Mouse (Mus musculus) CD4-positive naive resting alpha-beta T cell, adult 57 days (primary cell): ENCODE results near the gene Lbx2. TPM values are rescaled to one million over a fixed set of nuclear protein-coding genes. Genes with fewer than 3 reads are reported as not detected.

Experiments used
- total RNA-seq: library from RNA; stranded (reverse); gene quantifications from one replicate; pipeline ENCODE4 v1.2.4, GENCODE M21; 2023

Gene Lbx2
- total RNA-seq, result not detected

DNA sequence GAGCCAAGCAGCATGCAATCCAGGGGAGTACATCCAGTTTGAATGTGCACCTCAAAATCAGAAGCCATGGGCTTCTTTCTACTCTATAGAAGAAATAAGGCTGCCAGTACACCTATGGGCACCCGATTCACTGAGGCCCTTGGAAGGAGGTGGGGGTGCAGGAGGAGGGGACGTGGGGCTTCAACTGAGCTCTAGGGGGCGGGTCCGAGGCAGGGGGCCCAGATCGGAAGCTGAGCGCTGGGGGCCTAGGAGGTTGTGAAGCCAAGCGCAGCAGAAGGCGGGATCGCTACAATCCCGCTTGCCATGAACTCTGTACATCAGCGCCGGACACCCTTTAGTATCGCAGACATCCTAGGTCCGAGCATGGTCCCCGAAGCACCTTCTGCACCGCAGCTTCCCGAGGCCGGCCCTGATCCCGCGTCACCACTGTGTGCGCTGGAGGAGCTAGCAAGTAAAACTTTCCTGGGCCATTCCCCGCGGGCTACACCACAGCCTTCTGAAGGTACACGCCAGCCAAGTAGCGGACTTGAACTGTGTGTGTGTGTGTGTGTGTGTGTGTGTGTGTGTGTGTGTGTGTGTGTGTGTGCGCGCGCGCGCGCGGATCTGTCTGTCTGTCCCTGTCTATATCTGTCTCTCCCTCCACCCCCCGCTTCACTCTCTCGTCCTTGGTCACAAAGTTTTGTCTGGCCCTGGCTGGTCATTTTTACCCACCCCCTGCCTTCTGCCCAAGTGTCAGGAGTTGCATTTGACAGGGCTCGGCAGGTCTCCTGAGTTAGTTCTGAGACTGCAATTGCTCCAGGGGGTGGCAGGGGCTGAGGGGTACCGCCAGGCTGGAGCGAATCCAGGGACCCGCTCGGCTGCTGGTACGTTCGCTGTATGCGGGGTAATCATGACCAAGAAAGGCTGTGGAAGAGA is at the start of gene Lbx2:
Lbx2 (plus strand) TSS at position 247 of the 915 bp plus-strand sequence.

GRCm38 (mm10) chr6:83054074-83054851 is 31.9 kb upstream of the Lbx2 start, which contains the start of gene Aup1:
Gene Aup1 (plus strand): TSS chr6:83054521.

DNA sequence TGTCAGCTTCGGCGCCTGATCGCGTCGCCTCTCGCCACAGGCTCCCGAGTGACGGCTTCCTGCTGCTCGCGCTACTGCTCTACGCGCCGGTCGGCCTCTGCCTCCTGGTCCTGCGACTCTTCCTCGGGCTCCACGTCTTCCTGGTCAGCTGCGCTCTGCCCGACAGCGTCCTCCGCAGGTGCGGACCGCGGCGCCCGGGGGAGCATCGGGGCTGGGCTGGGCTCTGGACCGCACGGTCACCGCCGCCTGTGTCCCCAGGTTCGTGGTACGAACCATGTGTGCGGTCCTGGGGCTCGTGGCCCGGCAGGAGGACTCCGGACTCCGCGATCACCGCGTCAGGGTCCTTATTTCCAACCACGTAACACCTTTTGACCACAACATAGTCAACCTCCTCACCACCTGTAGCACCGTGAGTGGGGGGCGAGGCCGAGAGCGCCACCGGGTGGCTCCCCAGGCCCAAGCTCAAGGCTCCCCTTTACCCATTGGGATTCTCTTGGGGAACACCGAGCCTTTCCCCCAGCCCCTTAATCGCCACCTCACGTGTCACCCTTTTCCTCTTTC is 31.2 kb upstream of the Lbx2 start, which contains the start of gene Htra2:
Htra2 (minus strand) TSS at position 403 of the 561 bp plus-strand sequence.

GRCm38 (mm10) chr6:83057790-83058189 is 28.4 kb upstream of the Lbx2 start, which contains the start of gene Dqx1:
Gene Dqx1 (plus strand): TSS chr6:83057844.

GRCm38 (mm10) chr6:83070247-83070310 is 16.1 kb upstream of the Lbx2 start, which contains the start of gene Tlx2:
Gene Tlx2 (minus strand): TSS chr6:83070293.

GRCm38 (mm10) chr6:83077630-83078323 is 8.4 kb upstream of the Lbx2 start, which contains the start of gene Pcgf1:
Gene Pcgf1 (plus strand): TSS chr6:83077869.

GRCm38 (mm10) chr6:83101316-83101687 is 15.1 kb downstream of the Lbx2 start, which contains the start of the genes Ccdc142 and Gm42688:
Gene Ccdc142 (plus strand): TSS chr6:83101601.
Gene Gm42688 (plus strand): TSS chr6:83101617.

GRCm38 (mm10) chr6:83108762-83109668 is 22.8 kb downstream of the Lbx2 start, which contains the start of gene Mrpl53:
Gene Mrpl53 (plus strand): TSS chr6:83109040.

DNA sequence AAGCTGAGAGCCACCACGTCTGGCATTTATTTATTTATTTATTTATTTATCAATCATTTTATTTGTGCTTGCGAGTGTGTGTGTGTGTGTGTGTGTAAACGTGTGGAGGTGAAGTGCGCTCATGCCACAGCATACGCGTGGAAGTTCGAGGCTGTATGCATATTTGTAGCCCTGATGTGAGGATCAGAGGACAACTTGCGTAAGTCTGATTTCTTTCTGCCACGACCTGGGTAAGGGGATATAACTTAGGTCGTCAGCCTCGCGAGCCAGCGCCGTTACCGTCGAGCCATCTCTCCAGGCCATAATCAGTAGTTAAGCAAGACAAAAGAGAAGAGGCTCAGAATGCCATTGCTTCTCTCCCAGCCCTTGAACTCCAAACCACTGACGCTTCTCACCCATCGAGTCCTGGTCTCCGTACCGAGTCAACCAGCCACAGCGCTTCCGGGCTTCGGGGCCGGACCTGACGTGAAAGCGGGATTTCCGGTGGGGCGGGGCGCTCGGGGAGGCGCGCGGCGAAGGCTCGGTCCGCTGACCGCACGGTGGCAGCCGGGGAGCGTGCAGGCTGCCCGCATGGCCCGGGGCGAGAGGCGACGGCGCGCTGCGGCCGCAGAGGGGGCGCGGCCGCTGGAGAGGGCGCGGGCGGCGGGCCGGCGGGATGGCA is 29.0 kb downstream of the Lbx2 start, which contains the start of gene Mogs:
Mogs (plus strand) TSS at position 486 of the 661 bp plus-strand sequence.

DNA sequence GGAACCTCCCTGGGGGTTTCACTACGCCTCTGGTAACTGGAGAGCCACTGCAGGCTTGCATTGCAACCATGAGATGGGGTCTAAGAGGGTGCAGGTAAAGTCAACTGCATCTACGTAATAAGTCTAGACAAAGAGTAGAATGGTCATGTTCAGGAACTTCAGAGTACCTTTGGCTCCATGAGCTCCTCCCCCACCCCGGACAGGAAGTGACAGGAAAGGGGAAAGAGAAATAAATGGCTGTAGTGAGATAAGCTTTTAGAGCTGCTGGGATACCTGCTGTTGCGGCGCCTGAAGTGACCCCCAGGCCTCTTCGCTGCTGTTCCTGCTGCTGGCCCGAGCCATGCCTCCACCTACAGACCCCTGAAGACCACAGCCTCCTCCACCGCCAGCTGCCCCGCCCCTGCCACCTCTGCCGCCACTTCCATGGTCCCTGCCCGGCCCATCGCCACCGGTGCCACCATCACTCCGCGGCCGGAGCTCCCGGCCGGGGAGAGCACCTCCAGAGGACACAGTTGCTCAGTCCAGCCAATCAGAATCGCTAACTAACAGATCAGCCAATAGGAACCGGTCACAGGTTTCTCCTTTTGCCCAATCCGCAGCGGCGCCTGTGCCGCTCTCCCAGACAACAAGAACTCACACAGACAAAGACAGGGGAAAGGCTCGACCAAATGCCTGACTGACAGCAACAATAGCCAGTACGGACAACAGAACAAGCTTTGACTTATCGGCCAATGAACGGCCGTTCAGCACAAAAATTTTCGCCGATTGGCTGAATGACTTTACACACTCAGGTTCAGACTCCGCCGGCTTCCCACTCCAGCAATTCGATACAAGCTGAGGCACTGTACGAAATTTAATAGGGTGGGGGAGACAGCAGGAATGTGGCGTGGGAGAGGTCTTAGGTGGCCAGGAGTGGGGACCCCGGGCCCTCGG is 35.0 kb downstream of the Lbx2 start, which contains the start of gene Wbp1:
Wbp1 (minus strand) TSS at position 630 of the 933 bp plus-strand sequence.

DNA sequence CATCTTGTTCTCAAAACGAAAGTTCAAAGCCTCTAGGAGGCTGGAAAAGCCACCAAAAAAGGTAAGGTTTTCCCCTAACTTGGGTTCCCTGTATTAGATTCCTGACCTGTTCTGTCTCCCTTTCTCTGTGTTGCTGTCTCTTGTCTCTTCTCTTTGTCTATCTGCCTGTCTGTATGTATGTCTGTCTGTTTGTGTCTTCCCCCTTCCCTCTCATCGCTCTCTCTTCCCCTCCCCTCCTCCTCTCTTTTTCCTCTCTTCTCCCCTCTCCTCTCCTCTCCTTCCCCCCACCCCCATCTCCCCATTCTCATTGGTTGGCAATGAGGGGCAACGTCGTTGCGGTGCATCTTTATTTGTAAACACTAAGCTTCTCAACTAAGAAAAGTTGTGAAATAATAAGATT is 39.2 kb downstream of the Lbx2 start, which contains the start of gene Ino80b:
Ino80b (minus strand) TSS at position 101 of the 400 bp plus-strand sequence.

GRCm38 (mm10) chr6:83134951-83135513 is 48.9 kb downstream of the Lbx2 start, which contains the start of gene Rtkn:
Gene Rtkn (plus strand): TSS chr6:83135463.

Other genes starting within 250 kb of the Lbx2 start
- gene Sema4f, start 146.6 kb upstream of the Lbx2 start, total RNA-seq, result 21.0 TPM
- not detected for gene M1ap, start 139.5 kb upstream of the Lbx2 start, total RNA-seq
- 15.5 TPM for gene Dok1, start 52.9 kb upstream of the Lbx2 start, total RNA-seq
- 1.2 TPM for gene Loxl3, start 52.2 kb upstream of the Lbx2 start, total RNA-seq
- gene Aup1, start 31.8 kb upstream of the Lbx2 start, total RNA-seq, result 383 TPM
- gene Htra2, start 31.1 kb upstream of the Lbx2 start, total RNA-seq, result 34.5 TPM
- 15.3 TPM for gene Dqx1, start 28.5 kb upstream of the Lbx2 start, total RNA-seq
- gene Tlx2, start 16.1 kb upstream of the Lbx2 start, total RNA-seq, result not detected
- 28.6 TPM for gene Pcgf1, start 8.5 kb upstream of the Lbx2 start, total RNA-seq
- 12.8 TPM for gene Ccdc142, start 15.2 kb downstream of the Lbx2 start, total RNA-seq
- 8.3 TPM for gene Gm42688, start 15.2 kb downstream of the Lbx2 start, total RNA-seq
- 28.2 TPM for gene Mrpl53, start 22.7 kb downstream of the Lbx2 start, total RNA-seq
- 34.1 TPM for gene Mogs, start 29.1 kb downstream of the Lbx2 start, total RNA-seq
- 41.6 TPM for gene Wbp1, start 35.2 kb downstream of the Lbx2 start, total RNA-seq
- gene Ino80b, start 39.1 kb downstream of the Lbx2 start, total RNA-seq, result 28.5 TPM
- not detected for gene Rtkn, start 49.1 kb downstream of the Lbx2 start, total RNA-seq
- 0.53 TPM for gene Wdr54, start 70.0 kb downstream of the Lbx2 start, total RNA-seq
- not detected for gene 1700003E16Rik, start 70.0 kb downstream of the Lbx2 start, total RNA-seq
- gene Dctn1, start 79.6 kb downstream of the Lbx2 start, total RNA-seq, result 127 TPM
- gene Slc4a5, start 133.5 kb downstream of the Lbx2 start, total RNA-seq, result not detected
- 48.9 TPM for gene Mthfd2, start 239.5 kb downstream of the Lbx2 start, total RNA-seq
- 97.1 TPM for gene Mob1a, start 239.6 kb downstream of the Lbx2 start, total RNA-seq